Mouse (Mus musculus) heart, embryonic 14.5 days (tissue): ENCODE measurements around the gene Iqsec3. TPM values are rescaled to one million over a fixed set of nuclear protein-coding genes. Genes with fewer than 3 reads are reported as not detected.

ENCODE experiments used
- ATAC-seq: fragments of 200-750 bp; cut with Nextera tagmentation; 2 replicates; pipeline ENCODE4 v1.8.0; 2017; ENCODE audit warnings: low read depth, moderate TSS enrichment; ENCODE audit not compliant: insufficient number of reproducible peaks, insufficient read depth, low FRiP score
- H3K27ac ChIP-seq, 2 experiments: fragments of 200-500 bp in 1 of 2; fragments of 300-500 bp in 1 of 2; sonication (generic) in 1 of 2; replicated peaks in 1 of 2; 2 replicates each; pipeline ENCODE4 v1.5.1; 2012 to 2014; ENCODE audit warnings: low read depth in 2 of 2, low read length in 2 of 2, control low read depth in 1 of 2, mild to moderate bottlenecking in 1 of 2, mixed read lengths in 1 of 2; ENCODE audit not compliant: control insufficient read depth in 1 of 2, insufficient read depth in 1 of 2
- H3K27me3 ChIP-seq: fragments of 300-500 bp; sonication (generic); 2 replicates; pipeline ENCODE4 v1.6.1; 2014; ENCODE audit warnings: mild to moderate bottlenecking, low read length, control low read depth; ENCODE audit not compliant: control insufficient read depth, insufficient read depth
- H3K36me3 ChIP-seq: fragments of 300-500 bp; sonication (generic); 2 replicates; pipeline ENCODE4 v1.6.1; 2014; ENCODE audit warnings: mild to moderate bottlenecking, control low read depth, low read length, mixed read lengths; ENCODE audit not compliant: control insufficient read depth, insufficient read depth
- H3K4me1 ChIP-seq, 2 experiments: fragments of 200-500 bp in 1 of 2; fragments of 300-500 bp in 1 of 2; sonication (generic) in 1 of 2; 2 replicates each; pipeline ENCODE4 v1.6.1; 2012 to 2014; ENCODE audit warnings: low read length in 2 of 2, control low read depth in 1 of 2, mixed read lengths in 1 of 2; ENCODE audit not compliant: control insufficient read depth in 2 of 2, insufficient read depth in 2 of 2
- H3K4me2 ChIP-seq: fragments of 300-500 bp; sonication (generic); 2 replicates; pipeline ENCODE4 v1.6.1; 2014; ENCODE audit warnings: mild to moderate bottlenecking, low read length
- H3K4me3 ChIP-seq, 2 experiments: fragments of 200-500 bp in 1 of 2; fragments of 300-500 bp in 1 of 2; sonication (generic) in 1 of 2; 2 replicates each; pipeline ENCODE4 v1.5.1; 2012 to 2014; ENCODE audit warnings: low read length in 2 of 2, mild to moderate bottlenecking in 2 of 2, control low read depth in 1 of 2, low read depth in 1 of 2, moderate library complexity in 1 of 2; ENCODE audit not compliant: control insufficient read depth in 1 of 2, insufficient read depth in 1 of 2
- H3K9ac ChIP-seq: fragments of 300-500 bp; sonication (generic); 2 replicates; pipeline ENCODE4 v1.6.1; 2014; ENCODE audit warnings: mild to moderate bottlenecking, low read length
- H3K9me3 ChIP-seq: fragments of 300-500 bp; sonication (generic); 2 replicates; pipeline ENCODE4 v1.6.1; 2016; ENCODE audit warnings: low read length, control low read depth; ENCODE audit not compliant: control insufficient read depth
- WGBS: fragments of 180-500 bp; shearing (Covaris S2); extraction: QIAGEN DNeasy Blood & Tissue Kit; methylation state at CpG from one replicate; pipeline ENCODE4 v1.1.7; 2014; 5-methylcytosine and 5-hydroxymethylcytosine counted together
- polyA plus RNA-seq: library from polyadenylated mRNA; unstranded; fragments of >200 nt; fragmentation: Nextera tagmentation; extraction: Ambion mirVana; gene quantifications from 2 replicates; pipeline ENCODE4 v1.2.1, GENCODE M21; 2014

Iqsec3 gene
- polyA plus RNA-seq, 1 experiment from 2014 or later: not detected

DNA sequence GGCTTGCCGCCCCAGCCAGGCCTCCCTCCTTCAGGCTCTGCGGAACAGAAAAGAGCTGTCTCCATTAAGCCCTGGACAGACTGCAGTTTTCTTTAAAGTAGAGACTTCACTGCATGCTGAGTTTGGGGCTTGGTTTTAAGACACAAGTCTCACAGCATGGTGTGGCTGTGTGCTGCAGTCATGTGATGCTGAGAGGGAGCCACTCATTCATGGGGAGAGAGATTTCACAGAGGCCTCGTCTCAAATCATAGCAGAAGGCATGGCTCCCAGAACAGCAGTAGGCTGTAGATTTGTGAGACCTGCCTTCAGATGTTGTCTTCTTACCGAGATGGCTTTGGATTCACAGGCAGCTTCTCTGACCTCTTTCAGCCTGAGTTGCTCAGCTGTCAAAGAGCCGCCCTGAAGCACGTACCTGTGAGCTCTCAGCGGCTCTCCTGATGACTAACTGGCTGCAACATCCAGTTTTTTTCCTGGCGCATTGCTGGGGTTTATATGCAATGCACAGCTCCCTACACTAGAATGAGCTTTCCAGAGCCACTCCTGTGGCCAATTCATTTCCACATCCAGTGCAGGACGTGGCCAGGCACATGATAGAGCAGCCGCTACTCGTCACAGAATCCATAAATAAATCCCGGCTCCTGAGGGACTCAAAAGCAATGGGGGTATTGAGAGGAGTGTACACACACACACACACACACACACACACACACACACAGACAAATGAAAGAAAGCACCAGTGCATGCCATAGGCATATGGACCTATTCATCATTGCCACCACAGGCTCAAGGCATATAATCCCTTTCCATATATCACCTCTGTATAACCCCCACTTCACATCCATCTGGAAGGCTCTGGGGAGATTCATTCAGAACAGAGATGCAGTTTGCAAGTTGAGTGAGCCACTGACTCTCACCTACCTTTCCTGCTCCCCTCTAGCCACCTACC is 18.7 kb downstream of the Iqsec3 start:
- Histone ChIP-seq H3K4me1 (no peaks in the 10 kb centered on the region), H3K4me3 (no peak overlapping the region), H3K9ac (no peak overlapping the region), H3K9me3 (no peaks in the 10 kb centered on the region), H3K27ac (no peak overlapping the region), H3K27me3 (peaks cover 20% of the 10 kb centered on the region), H3K36me3 (no peaks in the 10 kb centered on the region), H3K4me2 (no peak overlapping the region)
- ATAC-seq: no peak
- WGBS: 57% methylated on average over 12 of the region's 12 CpGs

DNA sequence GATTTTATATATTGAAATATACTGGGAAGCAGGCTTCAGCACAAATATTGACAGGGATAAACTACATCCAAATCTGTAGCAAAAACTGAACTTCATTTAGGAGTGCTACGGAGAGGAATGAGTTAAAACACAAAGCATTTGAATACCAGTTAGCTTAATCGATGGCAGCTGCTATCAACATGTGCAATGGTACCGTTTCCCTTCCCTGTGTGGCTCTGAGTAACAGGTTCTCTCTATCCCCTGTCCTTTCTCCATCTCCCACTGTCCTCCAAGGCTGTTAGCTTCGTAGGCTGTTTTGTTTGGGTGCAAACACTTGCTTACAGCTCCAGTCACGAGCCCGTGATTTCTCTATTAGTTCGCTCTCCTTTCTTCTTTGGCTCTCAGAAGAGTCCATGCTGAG is 19.7 kb downstream of the Iqsec3 start:
- H3K9ac ChIP-seq: no peak overlapping the region
- no peak for ATAC-seq
- no peak overlapping the region for H3K4me3 ChIP-seq
- WGBS: 49% methylated on average over 7 of the region's 7 CpGs
- no peaks in the 10 kb centered on the region for H3K9me3 ChIP-seq
- H3K27ac ChIP-seq: no peak overlapping the region
- H3K27me3 ChIP-seq: peaks cover 20% of the 10 kb centered on the region
- H3K4me1 ChIP-seq: no peaks in the 10 kb centered on the region
- H3K36me3 ChIP-seq: no peaks in the 10 kb centered on the region
- no peak overlapping the region for H3K4me2 ChIP-seq

DNA sequence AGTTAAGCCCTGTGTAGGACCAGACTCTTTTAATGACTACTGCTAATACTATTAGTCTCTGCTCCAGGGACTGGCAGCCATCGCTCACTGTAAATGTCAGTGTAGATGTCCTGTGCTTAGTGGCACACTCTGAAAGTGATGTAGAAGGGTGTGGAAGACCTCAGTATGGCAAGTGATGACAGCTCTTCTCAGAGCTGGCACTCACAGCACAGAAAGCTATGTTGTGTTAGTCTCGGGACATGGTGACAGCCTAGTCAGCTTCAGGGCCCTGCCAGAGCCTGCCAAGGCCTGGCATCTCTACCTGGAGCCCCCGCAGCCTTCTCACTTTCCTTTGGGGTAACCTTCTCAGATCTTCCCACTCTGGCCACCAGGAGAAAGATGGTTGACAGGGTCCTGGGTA is 21.8 kb downstream of the Iqsec3 start:
- Histone ChIP-seq H3K9ac (no peak overlapping the region), H3K4me3 (no peak overlapping the region), H3K27me3 (peaks cover 6% of the 10 kb centered on the region; the same call in 1 of the 2 replicates), H3K36me3 (no peaks in the 10 kb centered on the region), H3K4me1 (no peaks in the 10 kb centered on the region), H3K9me3 (no peaks in the 10 kb centered on the region), H3K4me2 (no peak overlapping the region), H3K27ac (no peak overlapping the region)
- WGBS: 47% methylated on average over 3 of the region's 3 CpGs
- no peak for ATAC-seq

DNA sequence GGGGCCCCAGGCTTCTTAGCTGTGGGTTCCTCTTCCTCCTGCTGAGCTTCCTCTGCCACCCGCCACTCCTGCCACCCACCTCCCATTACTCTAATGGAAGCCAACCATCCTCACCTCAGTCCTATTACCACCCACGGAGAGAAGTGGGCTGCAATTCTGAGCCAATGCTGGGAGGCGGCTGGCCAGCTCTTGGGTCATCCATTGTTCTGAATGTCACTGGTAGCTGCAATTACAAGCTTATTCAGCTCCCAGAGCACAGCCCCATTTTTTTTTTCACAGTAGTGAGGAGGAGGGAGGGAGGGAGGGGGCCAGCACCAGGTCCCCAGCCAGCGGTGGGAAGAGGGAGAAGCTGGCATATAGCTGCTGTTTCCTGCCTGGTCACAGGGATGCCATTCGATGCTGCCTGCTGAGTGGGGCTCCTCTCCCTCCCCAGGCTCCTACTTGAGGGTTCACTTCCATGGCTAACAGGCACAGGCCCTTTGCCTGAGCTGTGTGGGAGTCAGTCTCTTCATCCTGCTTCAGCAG is 32.7 kb downstream of the Iqsec3 start:
- Histone ChIP-seq H3K4me2 (no peak overlapping the region), H3K27me3 (no peaks in the 10 kb centered on the region), H3K36me3 (no peaks in the 10 kb centered on the region), H3K9ac (no peak overlapping the region), H3K4me1 (no peaks in the 10 kb centered on the region), H3K4me3 (no peak overlapping the region), H3K27ac (no peak overlapping the region), H3K9me3 (no peaks in the 10 kb centered on the region)
- WGBS: 31% methylated on average over 5 of the region's 5 CpGs
- no peak for ATAC-seq

DNA sequence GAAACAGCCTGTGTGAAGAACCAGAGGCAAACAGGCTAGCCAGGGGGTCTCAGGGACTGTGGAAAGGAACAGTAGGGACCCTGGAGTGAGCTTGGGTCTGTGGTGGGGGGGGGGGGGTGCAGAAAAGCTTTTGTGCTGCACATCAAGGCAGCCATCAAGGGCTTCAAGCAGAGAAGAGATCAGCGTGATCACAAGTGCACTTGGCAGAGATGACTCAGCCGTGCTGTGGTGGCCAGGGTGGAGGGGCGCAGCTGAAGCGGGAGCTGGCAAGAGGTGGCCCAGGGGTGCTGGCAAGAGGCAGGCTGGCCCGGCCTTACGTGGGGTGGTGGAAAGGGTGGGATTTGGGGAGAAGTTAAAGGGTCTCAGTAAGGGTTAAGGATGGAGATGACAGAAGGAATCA is 48.6 kb downstream of the Iqsec3 start:
- Histone ChIP-seq H3K4me3 (no peak overlapping the region), H3K27ac (no peak overlapping the region), H3K4me2 (no peak overlapping the region), H3K27me3 (peaks cover 43% of the 10 kb centered on the region), H3K36me3 (no peaks in the 10 kb centered on the region), H3K9ac (no peak overlapping the region), H3K9me3 (no peaks in the 10 kb centered on the region), H3K4me1 (no peaks in the 10 kb centered on the region; a peak in 1 of 4 replicates)
- no peak for ATAC-seq
- WGBS: 20% methylated on average over 6 of the region's 6 CpGs

DNA sequence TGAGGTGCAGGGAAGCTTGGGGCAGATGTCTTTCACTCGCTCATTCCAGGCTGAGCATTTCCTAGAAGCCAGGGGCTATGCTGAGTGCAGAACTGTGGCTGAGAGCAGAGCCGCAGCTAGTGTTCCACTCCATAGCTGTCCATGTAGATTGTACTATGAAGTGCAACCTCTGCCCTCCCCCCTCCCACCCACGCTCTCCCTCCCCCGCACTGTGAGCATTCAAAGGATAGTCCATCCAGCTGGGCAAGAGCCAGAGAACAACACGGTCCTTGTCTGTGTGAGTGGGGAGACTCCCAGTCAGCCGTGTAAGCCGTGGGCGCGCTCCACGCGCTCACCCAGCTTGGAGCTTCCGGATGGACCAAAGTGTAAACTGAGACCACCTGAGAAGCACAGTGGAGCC is 49.1 kb downstream of the Iqsec3 start:
- H3K9ac ChIP-seq: no peak overlapping the region
- H3K4me3 ChIP-seq: no peak overlapping the region
- no peaks in the 10 kb centered on the region for H3K36me3 ChIP-seq
- no peak overlapping the region for H3K27ac ChIP-seq
- H3K9me3 ChIP-seq: no peaks in the 10 kb centered on the region
- peaks cover 43% of the 10 kb centered on the region for H3K27me3 ChIP-seq
- no peaks in the 10 kb centered on the region; a peak in 1 of 4 replicates for H3K4me1 ChIP-seq
- no peak for ATAC-seq
- no peak overlapping the region for H3K4me2 ChIP-seq
- WGBS: 26% methylated on average over 12 of the region's 12 CpGs

DNA sequence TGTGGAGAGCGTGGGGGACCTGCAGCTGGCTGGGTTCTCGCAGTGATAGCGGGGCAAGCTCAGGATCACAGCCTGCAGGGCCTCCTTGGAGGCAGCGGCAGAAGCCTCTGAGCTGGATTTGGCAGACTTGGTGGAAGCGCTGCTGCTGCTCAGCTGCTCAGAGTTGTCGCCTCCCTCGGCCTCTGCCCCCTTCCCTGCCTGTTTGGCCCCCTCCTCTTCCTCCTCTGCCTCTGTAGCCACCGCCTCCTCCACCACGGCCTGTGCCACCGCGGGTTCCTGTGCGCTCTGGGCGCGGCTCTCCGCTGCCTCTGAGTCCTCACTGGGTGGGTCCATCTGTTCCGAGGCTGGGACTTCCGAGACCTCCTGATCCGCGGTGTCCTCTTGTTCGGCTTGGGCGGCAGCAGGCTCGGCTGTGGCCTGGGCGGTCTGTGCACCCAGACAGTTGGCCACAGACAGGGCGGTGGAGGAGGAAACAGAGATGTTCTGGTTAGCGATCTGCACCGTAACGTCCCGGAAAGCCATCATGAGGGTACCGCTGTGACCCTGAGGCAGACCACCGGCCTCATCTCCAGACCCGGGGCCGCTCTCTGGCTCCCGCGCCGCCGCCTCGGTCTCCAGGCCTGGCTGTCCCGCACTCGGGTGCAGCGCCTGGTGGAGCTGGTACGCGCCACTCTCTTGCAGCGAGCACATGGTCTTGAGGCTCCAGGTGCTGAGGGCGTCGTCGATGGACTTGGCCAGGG is 60.8 kb downstream of the Iqsec3 start:
- H3K27me3 ChIP-seq: peaks cover 66% of the 10 kb centered on the region
- no peak overlapping the region for H3K27ac ChIP-seq
- no peak overlapping the region for H3K9ac ChIP-seq
- no peaks in the 10 kb centered on the region for H3K36me3 ChIP-seq
- 2% methylated on average over 45 of the region's 46 CpGs for WGBS
- no peaks in the 10 kb centered on the region for H3K9me3 ChIP-seq
- ATAC-seq: no peak
- 0 out of 4 replicates have a peak, but pooled peaks cover 0 to 3% of the 10 kb centered on the region in 2 experiments for H3K4me1 ChIP-seq
- peak overlapping the region; percentile 37 for H3K4me2 ChIP-seq
- H3K4me3 ChIP-seq: peak overlapping the region in 1 of 2 experiments; percentile 7; a peak in 1 of 4 replicates
